Mouse (Mus musculus) kidney, adult 9 months (tissue): ENCODE results near the gene Ankrd31.
A peak's percentile ranks its signal among the peaks of the same experiment; 100 is the strongest.
"Not testable (repeated sequence)": the region's sequence is repeated elsewhere in the genome, so short reads cannot be mapped to it uniquely, and the experiment has no call there.

Source experiments
- DNase-seq: peaks from one replicate; pipeline ENCODE4 v3.0.0; 2022

The Ankrd31 gene

GRCm38 (mm10) chr13:96859161-96859560 is 111.1 kb downstream of the Ankrd31 start:
- no peak for DNase-seq

- no peak for DNase-seq
Observed at GRCm38 (mm10) chr13:96870742-96871141, 122.7 kb downstream of the Ankrd31 start.

GRCm38 (mm10) chr13:96874071-96874470 is 126.0 kb downstream of the Ankrd31 start:
- DNase-seq: no peak

DNA sequence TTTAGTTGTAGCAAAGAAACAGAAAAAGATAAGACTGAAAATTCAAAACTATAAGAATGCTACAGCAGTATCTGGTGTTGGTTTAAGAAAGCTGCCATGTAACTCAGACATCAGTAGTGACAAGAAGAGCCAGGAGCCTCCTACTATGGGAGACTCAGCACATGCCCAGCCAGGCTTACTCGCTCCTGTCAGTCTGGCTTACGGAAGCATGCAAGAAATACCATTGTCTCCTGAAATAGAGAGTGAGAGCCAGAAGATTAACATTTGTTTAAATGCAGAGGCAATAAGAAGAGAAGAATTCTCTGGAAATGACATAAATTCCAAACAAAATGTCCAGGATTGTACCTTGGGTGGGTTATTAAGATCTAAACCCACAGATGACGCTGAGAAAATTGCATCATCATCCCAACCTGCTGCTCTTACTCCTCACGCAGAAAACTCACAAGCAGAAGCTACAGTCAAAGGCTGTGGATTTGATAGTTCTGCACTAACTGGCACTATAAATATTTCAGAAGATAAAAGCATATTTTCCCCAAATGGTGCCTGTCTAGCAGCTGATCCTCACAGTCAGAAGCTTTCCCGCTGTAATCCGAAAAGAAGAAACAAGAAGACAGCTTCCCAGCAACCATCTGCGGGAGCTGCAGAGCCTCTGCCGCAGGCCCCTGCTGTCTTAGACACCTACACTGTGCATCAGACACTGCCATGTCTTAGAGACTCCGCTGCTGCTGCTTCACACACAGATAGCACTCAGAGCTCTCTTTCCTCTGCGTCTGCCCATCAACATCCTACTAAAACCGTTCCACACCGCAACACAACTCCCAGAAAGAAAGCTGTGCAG is 130.4 kb downstream of the Ankrd31 start:
- DNase-seq: no peak

DNA sequence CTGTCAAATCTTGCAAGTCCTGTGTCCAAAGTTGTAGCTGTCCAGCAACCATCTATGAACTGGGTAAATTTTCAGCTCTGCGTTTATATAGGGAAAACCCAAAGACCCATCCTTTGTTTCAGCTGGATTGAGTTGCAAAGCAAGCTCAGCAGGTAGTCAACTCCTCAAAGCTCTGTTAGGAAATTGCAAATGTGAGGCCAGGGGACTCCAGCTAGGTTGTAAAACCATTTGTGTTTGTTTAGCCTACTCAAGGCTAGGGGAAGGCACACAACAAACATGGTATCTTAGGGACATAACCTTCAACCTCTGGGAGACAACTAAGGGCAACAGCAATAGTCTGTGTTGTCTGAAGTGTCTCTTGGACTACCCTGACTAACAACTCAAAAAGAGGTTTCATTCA is 136.5 kb downstream of the Ankrd31 start:
- no peak for DNase-seq

GRCm38 (mm10) chr13:96889985-96890384 is 141.9 kb downstream of the Ankrd31 start:
- DNase-seq: no peak

DNA sequence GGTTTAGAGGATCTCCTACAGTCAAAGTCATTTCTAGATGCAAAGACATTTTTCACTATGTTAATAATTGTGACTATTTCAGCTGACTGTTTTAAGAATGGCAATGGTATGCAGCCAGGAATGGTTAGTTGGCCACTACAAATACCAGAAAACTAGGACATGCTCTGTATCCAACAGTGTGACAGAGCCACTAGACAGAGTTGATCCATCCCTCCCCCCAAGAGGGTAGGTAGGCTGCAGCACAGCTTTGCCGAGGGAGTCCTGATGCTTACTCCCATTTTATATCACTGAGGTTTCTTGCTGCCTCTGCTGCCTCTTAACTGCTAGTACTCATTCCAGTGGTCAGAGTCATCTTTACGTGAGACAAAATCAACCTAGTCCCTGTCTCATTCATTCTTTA is 147.1 kb downstream of the Ankrd31 start:
- no peak for DNase-seq

DNA sequence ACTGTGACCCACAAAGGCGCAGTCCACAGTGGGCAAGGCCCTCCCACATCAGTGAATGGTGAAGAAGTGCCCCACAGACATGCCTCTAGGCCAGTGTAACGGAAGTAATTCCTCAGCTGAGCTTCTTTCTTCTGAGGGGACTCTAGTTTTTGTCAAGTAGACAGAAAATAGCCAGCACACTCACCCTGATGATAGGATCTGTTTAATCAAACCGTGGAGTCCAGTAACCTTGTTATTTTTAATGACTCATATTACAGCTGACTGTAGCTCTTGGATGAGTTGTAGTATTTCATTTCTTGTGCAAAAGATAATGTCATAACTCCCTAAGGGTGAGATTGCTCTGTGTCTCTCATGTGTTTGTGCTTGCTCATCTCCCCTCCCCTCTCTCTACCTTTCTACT is 158.6 kb downstream of the Ankrd31 start:
- no peak for DNase-seq

DNA sequence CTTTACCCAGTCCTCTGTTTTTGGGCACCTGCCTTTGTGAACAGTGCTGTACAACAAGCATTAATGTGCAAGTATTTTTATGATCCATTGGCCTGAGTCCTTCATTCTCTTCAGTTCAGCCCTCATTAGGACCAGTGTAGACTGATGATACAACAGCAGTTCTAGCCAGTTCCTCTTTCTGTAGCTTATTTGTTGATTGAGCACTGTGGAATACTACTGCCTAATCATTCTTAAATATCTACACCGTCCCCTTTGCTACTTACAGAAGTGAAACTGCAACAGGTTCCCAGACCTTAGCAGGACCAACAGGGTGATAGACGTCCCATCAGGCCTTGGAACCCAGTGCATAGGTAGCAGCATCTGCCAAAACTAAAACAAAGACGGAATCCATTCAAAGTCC is 163.1 kb downstream of the Ankrd31 start:
- no peak for DNase-seq

DNA sequence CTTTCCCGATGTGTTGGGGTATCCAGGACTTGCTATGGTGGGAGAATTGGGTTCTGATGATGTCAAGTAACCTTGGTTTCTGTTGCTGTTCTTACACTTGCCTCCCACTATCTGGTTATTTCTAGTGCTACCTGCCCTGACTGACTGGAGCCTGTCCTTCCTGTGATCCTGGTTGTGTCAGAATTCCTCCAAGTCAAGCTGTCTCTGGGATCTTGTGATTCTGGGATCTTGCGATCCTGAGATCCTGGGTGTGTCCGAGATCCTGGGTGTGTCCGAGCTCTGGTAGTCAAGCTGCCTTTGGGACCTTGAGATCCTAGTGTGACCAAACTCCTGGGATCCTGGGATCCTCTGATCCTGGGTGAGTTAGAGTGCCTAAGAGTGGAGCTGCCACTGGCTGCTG is 175.1 kb downstream of the Ankrd31 start:
- DNase-seq: not testable (repeated sequence)

- peak; percentile 56 for DNase-seq
Observed at GRCm38 (mm10) chr13:96923999-96924961, 176.2 kb downstream of the Ankrd31 start, which contains the start of gene Gcnt4. Gene Gcnt4 (plus strand): TSS chr13:96924689.

GRCm38 (mm10) chr13:96924985-96925745 is 177.1 kb downstream of the Ankrd31 start:
- no peak for DNase-seq

- no peak for DNase-seq
Observed at GRCm38 (mm10) chr13:96925991-96926725, 178.1 kb downstream of the Ankrd31 start.

DNA sequence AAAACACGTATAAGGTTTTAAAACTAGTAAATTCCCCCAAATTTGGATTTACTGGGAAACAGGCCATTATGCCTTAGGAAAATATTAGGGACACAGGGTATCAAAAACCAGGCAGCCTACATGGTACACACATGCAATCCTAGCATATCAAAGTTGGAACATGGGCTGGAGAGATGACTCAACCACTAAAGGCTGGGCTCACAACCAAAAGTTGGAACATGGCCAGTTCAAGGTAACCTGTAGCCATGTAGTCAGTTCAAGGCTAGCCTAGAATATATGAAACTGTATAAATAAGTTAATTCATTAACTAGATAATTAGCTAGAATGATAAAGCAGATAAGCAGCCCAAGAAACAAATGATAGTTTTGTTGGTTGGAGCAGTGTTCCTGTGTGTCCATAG is 179.7 kb downstream of the Ankrd31 start:
- no peak for DNase-seq

DNA sequence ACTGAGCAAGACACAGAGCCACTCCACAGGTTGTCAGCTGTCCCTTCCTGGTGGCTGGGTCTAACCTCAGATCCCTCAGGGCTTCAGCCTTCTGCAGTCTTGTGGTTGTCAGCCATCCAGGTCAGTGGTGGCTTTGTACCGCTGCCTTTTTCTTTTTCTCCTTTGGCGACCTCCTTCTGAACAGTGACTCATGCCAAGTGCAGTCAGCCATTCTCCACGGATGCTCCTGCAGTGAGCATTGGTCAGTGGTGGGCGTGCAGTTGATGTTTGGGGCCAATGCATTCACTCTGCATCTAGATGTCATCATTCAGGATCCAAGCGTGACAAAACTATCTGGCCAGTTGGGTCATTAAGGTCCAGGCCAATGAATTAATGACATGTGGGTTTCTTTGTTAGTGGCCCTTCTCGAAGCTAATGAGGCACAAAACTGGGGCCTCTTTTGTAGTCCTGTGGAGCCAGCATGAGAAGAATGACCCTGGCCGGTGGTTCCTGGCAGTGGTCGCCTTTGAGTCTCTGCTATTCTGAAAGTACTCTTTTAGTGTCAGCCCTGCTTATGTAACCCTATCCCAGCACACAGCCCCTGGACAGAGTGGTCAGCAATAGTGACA is 180.5 kb downstream of the Ankrd31 start:
- no peak for DNase-seq

DNA sequence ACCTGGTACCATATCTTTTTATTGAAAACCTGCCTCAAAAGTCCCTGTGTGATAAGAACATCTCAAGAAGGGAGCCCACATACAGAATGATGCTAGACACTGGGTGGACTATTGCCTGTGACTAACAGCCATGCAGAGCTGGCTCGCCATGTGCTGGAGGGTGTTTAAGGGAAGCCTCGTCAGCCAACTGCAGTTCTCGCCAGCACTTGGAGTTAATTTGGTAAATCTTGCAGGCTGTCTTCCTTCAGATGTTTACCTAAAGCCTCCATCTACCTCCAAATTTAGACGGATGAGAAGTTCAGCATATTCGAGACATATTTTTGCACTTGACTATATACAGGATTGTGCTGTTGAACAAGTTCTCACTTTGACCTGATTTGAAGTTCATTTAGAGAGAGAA is 184.7 kb downstream of the Ankrd31 start:
- DNase-seq: no peak

- DNase-seq: no peak
Observed at GRCm38 (mm10) chr13:96933367-96933766, 185.3 kb downstream of the Ankrd31 start.

GRCm38 (mm10) chr13:96936173-96936777 is 188.2 kb downstream of the Ankrd31 start:
- peak; percentile 44 for DNase-seq

- peak; percentile 7 for DNase-seq
Observed at GRCm38 (mm10) chr13:96937059-96937558, 189.0 kb downstream of the Ankrd31 start.

- no peak for DNase-seq
Observed at GRCm38 (mm10) chr13:96939680-96940079, 191.6 kb downstream of the Ankrd31 start.

- not testable (repeated sequence) for DNase-seq
Observed at GRCm38 (mm10) chr13:96941481-96941880, 193.4 kb downstream of the Ankrd31 start.
